Mouse (Mus musculus): Measurements from ENCODE around the gene Sdccag8. TPM values are rescaled to one million over a fixed set of nuclear protein-coding genes. Genes with fewer than 3 reads are reported as not detected.
A peak's percentile ranks its signal among the peaks of the same experiment; 100 is the strongest.
"Not testable (repeated sequence)": the region's sequence is repeated elsewhere in the genome, so short reads cannot be mapped to it uniquely, and the experiment has no call there.

Sdccag8 gene
- total RNA-seq, 2 experiments from 2014 or later, result 20.0 to 20.7 TPM

- no peak for TF ChIP-seq CTCF (conservative IDR thresholded peaks at IDR 0.05)
- Histone ChIP-seq H3K4me3 (no peak overlapping the region), H3K27ac (peak overlapping the region; percentile 32; the same call in 1 of the 2 replicates)
- no peak for DNase-seq (ENCODE audit: low spot score in 2 of 2)
Measured at GRCm38 (mm10) chr1:176833257-176833656, 18.8 kb downstream of the Sdccag8 start.

GRCm38 (mm10) chr1:176833948-176834347 lies 19.5 kb downstream of the Sdccag8 start:
- H3K27ac ChIP-seq, result no peak overlapping the region
- TF ChIP-seq CTCF (conservative IDR thresholded peaks at IDR 0.05), result no peak
- DNase-seq (ENCODE audit: low spot score in 2 of 2), result no peak
- no peak overlapping the region for H3K4me3 ChIP-seq

GRCm38 (mm10) chr1:176834880-176835279 lies 20.4 kb downstream of the Sdccag8 start:
- no peak for TF ChIP-seq CTCF (conservative IDR thresholded peaks at IDR 0.05)
- no peak for DNase-seq (ENCODE audit: low spot score in 2 of 2)
- H3K27ac ChIP-seq, result no peak overlapping the region
- no peak overlapping the region; the same call in 1 of the 2 replicates for H3K4me3 ChIP-seq

GRCm38 (mm10) chr1:176835501-176836294 lies 21.2 kb downstream of the Sdccag8 start:
- Histone ChIP-seq H3K4me3 (peak overlapping the region; percentile 10; the same call in 1 of the 2 replicates), H3K27ac (no peak overlapping the region)
- DNase-seq (ENCODE audit: low spot score in 2 of 2), result no peak
- TF ChIP-seq CTCF (conservative IDR thresholded peaks at IDR 0.05), result no peak

- not testable (repeated sequence) for DNase-seq (ENCODE audit: low spot score in 2 of 2); H3K4me3 ChIP-seq; H3K27ac ChIP-seq
Measured at GRCm38 (mm10) chr1:176836562-176836961, 22.1 kb downstream of the Sdccag8 start.

GRCm38 (mm10) chr1:176845082-176845977 lies 30.9 kb downstream of the Sdccag8 start:
- no peak for TF ChIP-seq CTCF (conservative IDR thresholded peaks at IDR 0.05)
- DNase-seq (ENCODE audit: low spot score in 2 of 2), result no peak
- Histone ChIP-seq H3K4me3 (no peak overlapping the region), H3K27ac (no peak overlapping the region)

GRCm38 (mm10) chr1:176847118-176847859 lies 32.8 kb downstream of the Sdccag8 start:
- no peak overlapping the region for H3K4me3 ChIP-seq
- H3K27ac ChIP-seq, result no peak overlapping the region
- TF ChIP-seq CTCF (conservative IDR thresholded peaks at IDR 0.05), result no peak
- no peak for DNase-seq (ENCODE audit: low spot score in 2 of 2)

GRCm38 (mm10) chr1:176848613-176849290 lies 34.3 kb downstream of the Sdccag8 start:
- no peak overlapping the region for H3K4me3 ChIP-seq
- peak overlapping the region; percentile 56; the same call in 1 of the 2 replicates for H3K27ac ChIP-seq
- no peak for DNase-seq (ENCODE audit: low spot score in 2 of 2)
- TF ChIP-seq CTCF (conservative IDR thresholded peaks at IDR 0.05), result no peak

- no peak for DNase-seq (ENCODE audit: low spot score in 2 of 2)
- Histone ChIP-seq H3K27ac (peak overlapping the region; percentile 56; the same call in 1 of the 2 replicates), H3K4me3 (no peak overlapping the region)
- no peak for TF ChIP-seq CTCF (conservative IDR thresholded peaks at IDR 0.05)
Measured at GRCm38 (mm10) chr1:176849377-176849776, 34.9 kb downstream of the Sdccag8 start.

- no peak overlapping the region for H3K4me3 ChIP-seq
- H3K27ac ChIP-seq, result no peak overlapping the region
- no peak for TF ChIP-seq CTCF (conservative IDR thresholded peaks at IDR 0.05)
- DNase-seq (ENCODE audit: low spot score in 2 of 2), result peak in 1 of 2 experiments; percentile 58
Measured at GRCm38 (mm10) chr1:176851401-176851800, 36.9 kb downstream of the Sdccag8 start.

GRCm38 (mm10) chr1:176852813-176853590 lies 38.5 kb downstream of the Sdccag8 start:
- no peak for DNase-seq (ENCODE audit: low spot score in 2 of 2)
- TF ChIP-seq CTCF (conservative IDR thresholded peaks at IDR 0.05), result no peak
- H3K27ac ChIP-seq, result no peak overlapping the region
- no peak overlapping the region for H3K4me3 ChIP-seq

Measured in layer of hippocampus, adult 2 months (tissue).